Mouse (Mus musculus) liver, adult 2 months (tissue): ENCODE results near the gene Cd200r3.

Source experiments
- CTCF ChIP-seq: fragments of 200-500 bp; IDR thresholded peaks from 2 replicates; pipeline ENCODE4 v1.5.1; 2011; ENCODE audit warnings: low read depth, low read length, control low read depth
- POLR2A ChIP-seq: fragments of 200-500 bp; IDR thresholded peaks from 2 replicates; pipeline ENCODE4 v1.6.1; 2011; ENCODE audit warnings: low read length, control low read depth; ENCODE audit not compliant: insufficient read depth; ENCODE audit errors: extremely low read depth

- TF ChIP-seq POLR2A = no peak
- TF ChIP-seq CTCF = no peak
Measured at GRCm38 (mm10) chr16:45021443-45021842, 78.0 kb downstream of the Cd200r3 start.
